22 mouse cellular contexts compared by ENCODE assay signal in the genomic region with DNA sequence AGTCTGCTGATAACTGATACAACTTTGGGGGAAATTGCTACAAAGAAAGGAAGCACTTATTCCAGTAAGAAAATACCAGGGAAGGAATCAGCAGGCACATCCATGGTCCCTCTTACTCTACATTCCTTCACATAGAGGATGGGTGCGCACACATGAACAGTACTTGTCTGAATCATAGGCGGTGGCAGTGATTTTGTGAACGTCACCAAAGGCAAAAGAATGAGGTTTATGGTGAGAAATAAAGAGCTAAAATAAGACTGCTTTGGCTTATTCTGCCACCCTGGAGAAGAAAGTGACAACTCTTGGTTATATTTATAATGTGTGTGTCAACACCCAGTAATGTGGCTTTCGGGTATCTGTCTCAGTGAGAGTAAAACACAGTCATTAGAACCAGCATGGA. TPM values are rescaled to one million over a fixed set of nuclear protein-coding genes. Genes with fewer than 3 reads are reported as not detected.
DNase-seq lines count a peak whose midpoint lies in the region; ATAC-seq lines count a peak whose summit lies in the region.
"Had no signal": no experiment of that assay in that cellular context is flagged by ENCODE, and none has a peak within 500 bp of the region (broad histone marks: within the 10 kb centered on the region; RNA-seq: fewer than 3 reads in every experiment).

No protein-coding gene starts in this region.

- no peak for DNase-seq in frontal cortex, postnatal 14 days (ENCODE audit: low spot score in 2 of 2)
- DNase-seq in heart, adult 11 months, result peak; percentile 27
- no peak for DNase-seq in heart, postnatal 4 days
- DNase-seq in brain, adult 2 months (ENCODE audit: low read depth, low spot score), result peak; percentile 33
- DNase-seq: adrenal gland, adult 8-10 months; adrenal gland, postnatal 14 days; adrenal gland, postnatal 36 days; B cell, adult 2 months; cerebellum, adult 11 months; cerebellum, adult 18-20 months; cerebellum, adult 8-10 months; cerebellum, adult 9-11 months; cerebellum, postnatal 14 days; cerebellum, postnatal 36 days; embryo, embryonic 11 days had no signal

- ATAC-seq in frontal cortex, adult (ENCODE audit: low TSS enrichment), result peak; percentile 57; the same call in 1 of the 2 replicates
- ATAC-seq: activated CD4-positive, CD25-positive, alpha-beta regulatory T cell, adult 4 months; CD4-positive, CD25-positive, alpha-beta regulatory T cell, adult 4 months; forebrain, embryonic 14.5 days; forebrain, embryonic 16.5 days; Patski had no signal

RNA-seq across cellular contexts. Expression of a gene that starts 59.9 kb away (rescaled TPM):
- total RNA-seq in heart, postnatal 4 days (2021), result 10 to 100 TPM; 90.3 to 96.3 TPM
- total RNA-seq: common myeloid progenitor, adult 5-6 weeks had no signal

Comparison
In these comparisons a context has a peak if more than half of its experiments do, and no peak if none do; other contexts are left out.
1. DNase-seq: peak in heart, adult 11 months (single experiment) and brain, adult 2 months (single experiment); none in frontal cortex, postnatal 14 days (0 of 2) and heart, postnatal 4 days (single experiment).